Mouse (Mus musculus): ENCODE data around the gene Pex6. TPM values are rescaled to one million over a fixed set of nuclear protein-coding genes. Genes with fewer than 3 reads are reported as not detected.

Gene Pex6
- polyA plus RNA-seq, 2 experiments = 5.3 to 9.3 TPM

DNA sequence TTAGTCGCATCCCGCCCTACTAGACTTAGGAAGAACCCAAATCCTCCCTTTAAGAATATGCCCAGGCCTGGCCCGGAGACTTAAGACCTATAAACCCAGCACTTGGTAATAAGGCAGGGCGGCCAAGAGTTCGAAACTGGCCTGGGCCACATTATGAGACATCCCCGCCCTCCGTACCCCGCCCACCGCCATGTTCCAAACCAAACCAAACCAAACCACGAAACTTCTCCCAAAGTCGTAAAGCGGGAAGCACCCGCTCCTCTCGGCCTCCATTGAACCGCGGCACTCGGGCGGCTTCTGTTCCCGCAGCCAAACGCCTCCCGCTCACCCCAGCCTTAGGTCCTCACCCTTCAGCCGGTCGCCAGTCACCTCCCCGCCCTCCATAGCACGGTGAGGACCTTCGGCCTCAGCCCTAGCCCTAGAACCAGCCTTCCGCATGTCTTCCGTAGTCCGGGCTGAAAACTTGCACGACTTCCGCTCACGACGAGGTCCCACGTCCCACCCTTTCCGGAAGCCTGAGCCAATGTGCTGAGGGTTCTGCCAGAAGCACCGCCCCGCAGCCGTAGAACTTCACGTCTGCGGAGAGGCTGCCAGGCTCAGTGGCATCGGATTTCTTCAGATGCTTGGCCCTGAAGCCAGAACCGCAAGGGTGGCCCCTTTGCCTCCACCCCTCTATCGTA lies 37.3 kb upstream of the Pex6 start, which contains the start of gene Rrp36:
Gene Rrp36, minus strand, starts transcription at position 503 of the 680 bp plus-strand sequence.
- DNase-seq (ENCODE audit: low read depth in 3 of 3, low spot score in 3 of 3) = peak; percentile 85 to 89 (median 86)
- under 1% methylated on average over 43 of the region's 43 CpGs for whole genome bisulfite sequencing (ENCODE audit: insufficient replicate concordance)
- Histone ChIP-seq H3K9me3 (ENCODE audit: control insufficient read depth, low read length) (no peaks in the 10 kb centered on the region), H3K4me3 (ENCODE audit: insufficient read depth in 1 of 2, low read depth in 2 of 2, low read length in 2 of 2) (peak within 1 kb of the TSS; percentile 69 to 79), H3K27me3 (ENCODE audit: control insufficient read depth, insufficient read depth, low read length) (no peaks in the 10 kb centered on the region), H3K4me1 (replicated peaks; ENCODE audit: control insufficient read depth in 2 of 2, insufficient read depth in 2 of 2, low read length in 1 of 2) (peaks cover 8 to 13% of the 10 kb centered on the region in 2 experiments), H3K36me3 (replicated peaks; ENCODE audit: control insufficient read depth, insufficient read depth, low read depth) (peaks cover 30% of the 10 kb centered on the region), H3K4me2 (ENCODE audit: low read depth) (peak within 1 kb of the TSS; percentile 73), H3K27ac (peak within 1 kb of the TSS; percentile 57), H3K9ac (replicated peaks) (peak within 1 kb of the TSS; percentile 73)
- peak; percentile 91 for ATAC-seq (ENCODE audit: insufficient read depth)
- TF ChIP-seq CTCF (IDR thresholded peaks at IDR 0.05; ENCODE audit: low read depth) = no peak
- no peak for TF ChIP-seq EP300 (IDR thresholded peaks at IDR 0.05; ENCODE audit: low read depth)

DNA sequence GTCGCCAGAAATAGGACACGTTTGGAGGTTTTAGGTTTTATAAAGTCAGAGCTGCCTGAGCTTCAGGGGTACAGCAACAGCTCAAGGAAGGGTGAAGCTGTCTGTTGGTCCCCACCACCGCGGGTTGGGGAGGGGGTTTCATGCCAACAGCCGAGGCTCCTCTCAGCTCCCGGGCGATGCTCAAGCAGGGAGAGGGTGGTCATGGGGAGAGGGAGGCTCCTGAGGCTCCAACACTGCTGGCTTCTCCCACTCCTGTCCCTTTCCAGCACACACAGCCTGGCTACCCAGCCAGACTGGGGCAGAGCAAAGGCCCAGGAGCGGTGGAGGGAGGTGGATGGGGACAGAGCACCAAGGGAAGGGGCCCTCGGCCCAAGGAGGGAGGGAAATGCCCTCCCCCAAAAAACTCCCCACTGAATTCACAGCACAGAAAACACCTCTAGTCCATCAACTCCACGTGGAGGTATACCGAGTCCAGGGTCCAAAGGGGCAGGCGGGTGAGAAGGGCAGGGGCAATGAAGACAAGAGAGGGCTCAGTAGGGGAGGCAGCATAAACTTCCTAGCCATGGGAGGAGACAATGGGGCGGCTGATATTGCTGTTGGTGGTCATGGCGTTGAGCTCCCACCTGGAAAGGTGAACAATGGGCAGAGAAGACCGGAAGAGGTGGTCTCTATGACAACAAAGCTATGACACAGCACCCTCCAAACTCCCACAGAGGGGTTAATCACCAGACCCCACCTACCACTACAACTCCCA lies 36.6 kb upstream of the Pex6 start:
- no peak for DNase-seq (ENCODE audit: low read depth in 3 of 3, low spot score in 3 of 3)
- TF ChIP-seq EP300 (IDR thresholded peaks at IDR 0.05; ENCODE audit: low read depth) = no peak
- TF ChIP-seq CTCF (IDR thresholded peaks at IDR 0.05; ENCODE audit: low read depth) = no peak
- no peaks in the 10 kb centered on the region for H3K27me3 ChIP-seq (ENCODE audit: control insufficient read depth, insufficient read depth, low read length)
- peaks cover 13 to 21% of the 10 kb centered on the region in 2 experiments for H3K4me1 ChIP-seq (replicated peaks; ENCODE audit: control insufficient read depth in 2 of 2, insufficient read depth in 2 of 2, low read length in 1 of 2)
- peaks cover 24% of the 10 kb centered on the region for H3K36me3 ChIP-seq (replicated peaks; ENCODE audit: control insufficient read depth, insufficient read depth, low read depth)
- no peaks in the 10 kb centered on the region for H3K9me3 ChIP-seq (ENCODE audit: control insufficient read depth, low read length)
- peak overlapping the region; percentile 47 to 69 for H3K4me3 ChIP-seq (ENCODE audit: insufficient read depth in 1 of 2, low read depth in 2 of 2, low read length in 2 of 2)
- peak; percentile 16 for ATAC-seq (ENCODE audit: insufficient read depth)
- 37% methylated on average over 15 of the region's 15 CpGs for WGBS (ENCODE audit: insufficient replicate concordance)
- H3K9ac ChIP-seq (replicated peaks) = peak overlapping the region; percentile 55
- H3K27ac ChIP-seq = peak overlapping the region; percentile 48
- peak overlapping the region; percentile 73 for H3K4me2 ChIP-seq (ENCODE audit: low read depth)

DNA sequence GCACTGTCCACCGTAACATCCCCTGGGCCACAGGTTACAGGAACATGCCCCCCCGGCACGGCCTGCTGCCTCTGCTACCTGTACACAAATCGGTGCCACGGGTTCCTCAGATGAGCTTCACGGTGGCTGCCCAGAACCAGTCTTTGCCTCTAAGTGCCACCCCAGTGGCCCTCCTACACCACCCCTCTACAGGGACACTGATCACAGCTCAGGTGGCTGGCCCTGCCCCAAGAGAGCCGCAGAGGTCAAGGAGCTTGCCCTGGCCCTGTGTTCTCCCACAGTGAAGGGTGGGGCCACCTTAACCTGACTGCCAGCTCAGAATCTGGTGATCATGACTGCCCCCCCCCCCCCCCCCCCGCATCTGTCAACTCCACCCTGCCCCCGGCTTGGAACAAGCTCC lies 32.8 kb upstream of the Pex6 start, which contains the start of gene Mea1:
Gene Mea1, plus strand, starts transcription at position 378 of the 400 bp plus-strand sequence.
- H3K9ac ChIP-seq (replicated peaks) = peak within 1 kb of the TSS; percentile 76
- H3K27ac ChIP-seq = peak within 1 kb of the TSS; percentile 19
- no peaks in the 10 kb centered on the region for H3K9me3 ChIP-seq (ENCODE audit: control insufficient read depth, low read length)
- H3K4me2 ChIP-seq (ENCODE audit: low read depth) = peak within 1 kb of the TSS; percentile 88
- ATAC-seq (ENCODE audit: insufficient read depth) (no peak), DNase-seq (ENCODE audit: low read depth in 3 of 3, low spot score in 3 of 3) (no peak)
- WGBS (ENCODE audit: insufficient replicate concordance) = 80% methylated on average over 8 of the region's 9 CpGs
- H3K36me3 ChIP-seq (replicated peaks; ENCODE audit: control insufficient read depth, insufficient read depth, low read depth) = peaks cover 25% of the 10 kb centered on the region
- no peaks in the 10 kb centered on the region for H3K27me3 ChIP-seq (ENCODE audit: control insufficient read depth, insufficient read depth, low read length)
- peak within 1 kb of the TSS; percentile 65 to 69 for H3K4me3 ChIP-seq (ENCODE audit: insufficient read depth in 1 of 2, low read depth in 2 of 2, low read length in 2 of 2)
- H3K4me1 ChIP-seq (replicated peaks; ENCODE audit: control insufficient read depth in 2 of 2, insufficient read depth in 2 of 2, low read length in 1 of 2) = peaks cover 19 to 24% of the 10 kb centered on the region in 2 experiments
- TF ChIP-seq EP300 (IDR thresholded peaks at IDR 0.05; ENCODE audit: low read depth) (no peak), CTCF (IDR thresholded peaks at IDR 0.05; ENCODE audit: low read depth) (no peak)

DNA sequence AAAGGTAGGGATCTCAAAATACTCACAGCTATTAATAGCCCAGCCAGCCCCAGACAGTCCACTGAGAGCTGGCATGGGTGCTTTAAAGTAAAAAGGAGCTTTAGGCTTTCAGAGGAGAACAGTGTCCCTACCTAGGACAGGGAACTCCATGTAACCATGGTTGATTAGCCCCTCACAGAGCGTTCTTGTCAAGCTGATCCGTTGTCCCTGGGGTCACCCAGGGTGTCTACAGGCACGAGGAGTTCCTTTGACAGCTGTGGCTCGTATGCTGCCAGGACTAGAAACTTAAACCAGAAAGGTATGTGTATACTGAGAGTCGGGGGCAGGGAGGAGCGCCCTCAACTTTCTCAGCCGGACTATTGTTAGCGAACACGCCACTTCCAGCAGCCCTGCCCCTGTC lies 32.4 kb upstream of the Pex6 start:
- ATAC-seq (ENCODE audit: insufficient read depth) = no peak
- no peak for TF ChIP-seq CTCF (IDR thresholded peaks at IDR 0.05; ENCODE audit: low read depth)
- no peak for TF ChIP-seq EP300 (IDR thresholded peaks at IDR 0.05; ENCODE audit: low read depth)
- WGBS (ENCODE audit: insufficient replicate concordance) = 68% methylated on average over 9 of the region's 9 CpGs
- Histone ChIP-seq H3K9me3 (ENCODE audit: control insufficient read depth, low read length) (no peaks in the 10 kb centered on the region), H3K4me1 (replicated peaks; ENCODE audit: control insufficient read depth in 2 of 2, insufficient read depth in 2 of 2, low read length in 1 of 2) (peaks cover 19 to 24% of the 10 kb centered on the region in 2 experiments), H3K36me3 (replicated peaks; ENCODE audit: control insufficient read depth, insufficient read depth, low read depth) (peaks cover 25% of the 10 kb centered on the region), H3K27me3 (ENCODE audit: control insufficient read depth, insufficient read depth, low read length) (no peaks in the 10 kb centered on the region), H3K4me2 (ENCODE audit: low read depth) (peak overlapping the region; percentile 88), H3K27ac (no peak overlapping the region), H3K4me3 (ENCODE audit: insufficient read depth in 1 of 2, low read depth in 2 of 2, low read length in 2 of 2) (no peak overlapping the region), H3K9ac (replicated peaks) (no peak overlapping the region)
- DNase-seq (ENCODE audit: low read depth in 3 of 3, low spot score in 3 of 3) = no peak
